Mouse (Mus musculus) limb, embryonic 10.5 days (tissue): Measurements from ENCODE around the gene Kdm2b. TPM values are rescaled to one million over a fixed set of nuclear protein-coding genes. Genes with fewer than 3 reads are reported as not detected.
A peak's percentile ranks its signal among the peaks of the same experiment; 100 is the strongest.

Experiments
- DNase-seq: peaks from one replicate; pipeline ENCODE4 v3.0.0-alpha.2; 2017; ENCODE audit warnings: low spot score
- H3K27ac ChIP-seq: fragments of 300-500 bp; sonication (generic); 2 replicates; pipeline ENCODE4 v1.5.1; 2016; ENCODE audit warnings: mild to moderate bottlenecking
- H3K27me3 ChIP-seq: fragments of 300-500 bp; sonication (generic); 2 replicates; pipeline ENCODE4 v1.6.1; 2016; ENCODE audit warnings: low read depth, mild to moderate bottlenecking; ENCODE audit not compliant: poor library complexity, severe bottlenecking
- H3K36me3 ChIP-seq: fragments of 300-500 bp; sonication (generic); 2 replicates; pipeline ENCODE4 v1.6.1; 2016; ENCODE audit warnings: mild to moderate bottlenecking, moderate library complexity
- H3K4me1 ChIP-seq: fragments of 300-500 bp; sonication (generic); 2 replicates; pipeline ENCODE4 v1.6.1; 2016
- H3K4me3 ChIP-seq: fragments of 300-500 bp; sonication (generic); 2 replicates; pipeline ENCODE4 v1.5.1; 2016; ENCODE audit warnings: mild to moderate bottlenecking, moderate library complexity
- H3K9me3 ChIP-seq: fragments of 300-500 bp; sonication (generic); replicated peaks from 2 replicates; pipeline ENCODE4 v1.6.1; 2016; ENCODE audit warnings: mild to moderate bottlenecking
- WGBS: fragments of 180-500 bp; shearing (Covaris S2); methylation state at CpG from one replicate; pipeline ENCODE4 v1.1.7; 2016; 5-methylcytosine and 5-hydroxymethylcytosine counted together
- polyA plus RNA-seq: library from polyadenylated mRNA; unstranded; fragments of >200 nt; fragmentation: Nextera tagmentation; extraction: Ambion mirVana; gene quantifications from 2 replicates; pipeline ENCODE4 v1.2.1, GENCODE M21; 2016

Kdm2b gene
- polyA plus RNA-seq, 1 experiment from 2014 or later = 108 TPM

- Histone ChIP-seq H3K36me3 (peaks cover 33% of the 10 kb centered on the region), H3K27me3 (peaks cover 37% of the 10 kb centered on the region), H3K4me1 (peaks cover 17% of the 10 kb centered on the region), H3K9me3 (no peaks in the 10 kb centered on the region), H3K27ac (no peak overlapping the region), H3K4me3 (no peak overlapping the region)
- 72% methylated on average over 3 of the region's 3 CpGs for WGBS
- DNase-seq = no peak
These were observed 33.6 kb downstream of the Kdm2b start for GRCm38 (mm10) chr5:122956059-122956458.

- Histone ChIP-seq H3K4me1 (peaks cover 28% of the 10 kb centered on the region), H3K27ac (peak overlapping the region; percentile 76), H3K27me3 (peaks cover 48% of the 10 kb centered on the region), H3K36me3 (peaks cover 23% of the 10 kb centered on the region), H3K9me3 (no peaks in the 10 kb centered on the region), H3K4me3 (peak overlapping the region; percentile 52)
- 4% methylated on average over 57 of the region's 59 CpGs for WGBS
- DNase-seq = peak; percentile 63
These were observed 37.5 kb downstream of the Kdm2b start for GRCm38 (mm10) chr5:122951913-122952641.

GRCm38 (mm10) chr5:122951056-122951912 lies 38.3 kb downstream of the Kdm2b start:
- peak; percentile 60 for DNase-seq
- H3K27ac ChIP-seq = peak overlapping the region; percentile 76

GRCm38 (mm10) chr5:122950329-122950953 lies 39.2 kb downstream of the Kdm2b start:
- H3K36me3 ChIP-seq = peaks cover 36% of the 10 kb centered on the region
- H3K4me3 ChIP-seq = peak overlapping the region; percentile 52
- H3K27ac ChIP-seq = 0 out of 2 replicates have a peak overlapping the region, but pooled peaks have one; percentile 4
- 30% methylated on average over 23 of the region's 23 CpGs for WGBS
- H3K9me3 ChIP-seq = no peaks in the 10 kb centered on the region
- peaks cover 48% of the 10 kb centered on the region for H3K27me3 ChIP-seq
- peaks cover 28% of the 10 kb centered on the region for H3K4me1 ChIP-seq
- peak; percentile 71 for DNase-seq

More at GRCm38 (mm10) chr5:122951056-122951912, 38.3 kb downstream of the Kdm2b start:
- 11% methylated on average over 30 of the region's 30 CpGs for WGBS
- Histone ChIP-seq H3K27me3 (peaks cover 48% of the 10 kb centered on the region), H3K36me3 (peaks cover 30% of the 10 kb centered on the region), H3K4me3 (peak overlapping the region; percentile 52), H3K9me3 (no peaks in the 10 kb centered on the region), H3K4me1 (peaks cover 28% of the 10 kb centered on the region)

- Histone ChIP-seq H3K4me3 (no peak overlapping the region), H3K4me1 (peaks cover 28% of the 10 kb centered on the region), H3K9me3 (no peaks in the 10 kb centered on the region), H3K27me3 (peaks cover 41% of the 10 kb centered on the region), H3K27ac (no peak overlapping the region), H3K36me3 (peaks cover 42% of the 10 kb centered on the region)
- 89% methylated on average over 8 of the region's 8 CpGs for WGBS
- DNase-seq = no peak
These were observed 40.5 kb downstream of the Kdm2b start for GRCm38 (mm10) chr5:122949101-122949500.

GRCm38 (mm10) chr5:122947534-122947933 lies 42.1 kb downstream of the Kdm2b start:
- 87% methylated on average over 12 of the region's 12 CpGs for WGBS
- H3K27me3 ChIP-seq = peaks cover 26% of the 10 kb centered on the region
- peaks cover 25% of the 10 kb centered on the region for H3K4me1 ChIP-seq
- no peaks in the 10 kb centered on the region for H3K9me3 ChIP-seq
- peaks cover 56% of the 10 kb centered on the region for H3K36me3 ChIP-seq
- H3K4me3 ChIP-seq = no peak overlapping the region
- DNase-seq = no peak
- H3K27ac ChIP-seq = no peak overlapping the region

GRCm38 (mm10) chr5:122938676-122939075 lies 50.9 kb downstream of the Kdm2b start:
- H3K36me3 ChIP-seq = peaks cover 79% of the 10 kb centered on the region
- H3K4me1 ChIP-seq = no peaks in the 10 kb centered on the region
- no peak for DNase-seq
- H3K27ac ChIP-seq = no peak overlapping the region
- H3K9me3 ChIP-seq = no peaks in the 10 kb centered on the region
- H3K27me3 ChIP-seq = no peaks in the 10 kb centered on the region
- no peak overlapping the region for H3K4me3 ChIP-seq
- 91% methylated on average over 3 of the region's 3 CpGs for WGBS

GRCm38 (mm10) chr5:122937958-122938540 lies 51.6 kb downstream of the Kdm2b start:
- Histone ChIP-seq H3K27ac (no peak overlapping the region), H3K27me3 (no peaks in the 10 kb centered on the region), H3K4me3 (no peak overlapping the region), H3K36me3 (peaks cover 79% of the 10 kb centered on the region), H3K4me1 (no peaks in the 10 kb centered on the region), H3K9me3 (no peaks in the 10 kb centered on the region)
- DNase-seq = no peak
- 86% methylated on average over 4 of the region's 4 CpGs for WGBS

- no peak overlapping the region for H3K27ac ChIP-seq
- H3K4me3 ChIP-seq = no peak overlapping the region
- WGBS = 91% methylated on average over 6 of the region's 6 CpGs
- no peaks in the 10 kb centered on the region for H3K27me3 ChIP-seq
- H3K4me1 ChIP-seq = no peaks in the 10 kb centered on the region
- no peak for DNase-seq
- no peaks in the 10 kb centered on the region for H3K9me3 ChIP-seq
- peaks cover 80% of the 10 kb centered on the region for H3K36me3 ChIP-seq
These were observed 52.6 kb downstream of the Kdm2b start for GRCm38 (mm10) chr5:122937031-122937430.

- H3K9me3 ChIP-seq = no peaks in the 10 kb centered on the region
- peaks cover 85% of the 10 kb centered on the region for H3K36me3 ChIP-seq
- no peak overlapping the region for H3K27ac ChIP-seq
- WGBS = 93% methylated on average over 4 of the region's 4 CpGs
- H3K4me1 ChIP-seq = no peaks in the 10 kb centered on the region
- DNase-seq = no peak
- no peaks in the 10 kb centered on the region for H3K27me3 ChIP-seq
- H3K4me3 ChIP-seq = no peak overlapping the region
These were observed 53.8 kb downstream of the Kdm2b start for GRCm38 (mm10) chr5:122935810-122936209.

- H3K36me3 ChIP-seq = peaks cover 59% of the 10 kb centered on the region
These were observed 58.6 kb downstream of the Kdm2b start for GRCm38 (mm10) chr5:122930991-122931390.

GRCm38 (mm10) chr5:122928293-122928692 lies 61.3 kb downstream of the Kdm2b start:
- no peaks in the 10 kb centered on the region for H3K27me3 ChIP-seq
- H3K9me3 ChIP-seq = no peaks in the 10 kb centered on the region
- H3K27ac ChIP-seq = no peak overlapping the region
- DNase-seq = no peak
- H3K36me3 ChIP-seq = peaks cover 38% of the 10 kb centered on the region
- peaks cover 25% of the 10 kb centered on the region for H3K4me1 ChIP-seq
- WGBS = 84% methylated on average over 3 of the region's 3 CpGs
- no peak overlapping the region for H3K4me3 ChIP-seq

More at GRCm38 (mm10) chr5:122930991-122931390, 58.6 kb downstream of the Kdm2b start:
- Histone ChIP-seq H3K27ac (no peak overlapping the region), H3K4me3 (no peak overlapping the region), H3K4me1 (peaks cover 20% of the 10 kb centered on the region), H3K9me3 (no peaks in the 10 kb centered on the region), H3K27me3 (no peaks in the 10 kb centered on the region)
- 95% methylated on average over 7 of the region's 7 CpGs for WGBS
- no peak for DNase-seq
